ENCODE assay signal across 9 mouse cellular contexts in genomic region chr13:60057761-60058274, GRCm38 (mm10).
DNase-seq lines count a peak whose midpoint lies in the region; ATAC-seq and TF ChIP-seq lines count a peak whose summit lies in the region.
"Had no signal": no experiment of that assay in that cellular context is flagged by ENCODE, and none has a peak within 500 bp of the region (broad histone marks: within the 10 kb centered on the region; RNA-seq: fewer than 3 reads in every experiment).

No protein-coding gene starts in this region.

- H3K27me3 ChIP-seq in midbrain, embryonic 14.5 days (ENCODE audit: control insufficient read depth, insufficient read depth, low read length), result no peaks in the 10 kb centered on the region
- H3K27me3 ChIP-seq in midbrain, embryonic 16.5 days (ENCODE audit: control insufficient read depth, insufficient read depth, low read depth, low read length), result no peaks in the 10 kb centered on the region
- no peaks in the 10 kb centered on the region for H3K27me3 ChIP-seq in intestine, postnatal 0 days (replicated peaks; ENCODE audit: control insufficient read depth, insufficient read depth, low read length)
- H3K27me3 ChIP-seq in hindbrain, postnatal 0 days (ENCODE audit: insufficient read depth, low read length), result no peaks in the 10 kb centered on the region

- 0 out of 2 replicates have a peak overlapping the region, but pooled peaks have one; percentile 16 for H3K27ac ChIP-seq in gastrocnemius, adult 2 months
- no peak overlapping the region for H3K27ac ChIP-seq in midbrain, embryonic 14.5 days (replicated peaks; ENCODE audit: low read depth, low read length)
- H3K27ac ChIP-seq in midbrain, embryonic 16.5 days (ENCODE audit: low read length), result no peak overlapping the region
- no peak overlapping the region for H3K27ac ChIP-seq in intestine, postnatal 0 days (ENCODE audit: low read depth, low read length)
- H3K27ac ChIP-seq in hindbrain, postnatal 0 days, result no peak overlapping the region

- H3K4me3 ChIP-seq in gastrocnemius, adult 2 months, result no peak overlapping the region
- H3K4me3 ChIP-seq in midbrain, embryonic 14.5 days (replicated peaks; ENCODE audit: low read depth, low read length), result no peak overlapping the region
- no peak overlapping the region for H3K4me3 ChIP-seq in midbrain, embryonic 16.5 days (ENCODE audit: low read depth, low read length)
- H3K4me3 ChIP-seq in intestine, postnatal 0 days (ENCODE audit: low read depth, low read length), result no peak overlapping the region
- H3K4me3 ChIP-seq in hindbrain, postnatal 0 days (ENCODE audit: low read length), result no peak overlapping the region

- H3K36me3 ChIP-seq in midbrain, embryonic 14.5 days (ENCODE audit: control insufficient read depth, insufficient read depth, low read length), result no peaks in the 10 kb centered on the region
- no peaks in the 10 kb centered on the region for H3K36me3 ChIP-seq in midbrain, embryonic 16.5 days (ENCODE audit: control insufficient read depth, insufficient read depth, low read length)
- no peaks in the 10 kb centered on the region for H3K36me3 ChIP-seq in intestine, postnatal 0 days (ENCODE audit: control insufficient read depth, insufficient read depth)
- H3K36me3 ChIP-seq in hindbrain, postnatal 0 days (ENCODE audit: insufficient read depth, low read length), result no peaks in the 10 kb centered on the region

- no peak for TF ChIP-seq CTCF in gastrocnemius, adult 2 months (IDR thresholded peaks at IDR 0.05)
- TF ChIP-seq CTCF in intestine, postnatal 0 days (IDR thresholded peaks at IDR 0.05; ENCODE audit: low read depth), result no peak
- TF ChIP-seq CTCF in hindbrain, postnatal 0 days (IDR thresholded peaks at IDR 0.05; ENCODE audit: low read depth), result no peak

- 61% methylated on average over 13 of the region's 13 CpGs for WGBS in midbrain, embryonic 14.5 days
- 44% methylated on average over 13 of the region's 13 CpGs for WGBS in midbrain, embryonic 16.5 days
- WGBS in intestine, postnatal 0 days, result 40% methylated on average over 13 of the region's 13 CpGs
- WGBS in hindbrain, postnatal 0 days, result 23% methylated on average over 13 of the region's 13 CpGs

- no peak overlapping the region for H3K9ac ChIP-seq in midbrain, embryonic 14.5 days (replicated peaks; ENCODE audit: low read length)
- no peak overlapping the region for H3K9ac ChIP-seq in midbrain, embryonic 16.5 days (ENCODE audit: low read depth, low read length)
- no peak overlapping the region for H3K9ac ChIP-seq in intestine, postnatal 0 days (ENCODE audit: low read depth, low read length)
- no peak overlapping the region for H3K9ac ChIP-seq in hindbrain, postnatal 0 days (replicated peaks; ENCODE audit: low read length)

- intact Hi-C loops in gastrocnemius, adult 2 months (cut with DNase I), result no loop called here

- DNase-seq in gastrocnemius, adult 2 months, result no peak
- no peak for DNase-seq in gastrocnemius, postnatal 25 days
- DNase-seq in midbrain, embryonic 14.5 days, result peak; percentile 12
- DNase-seq in kidney, postnatal 4 days, result peak; percentile 43 to 63
- DNase-seq in retina, postnatal 1 day, result peak; percentile 95
- no peak for DNase-seq in hindbrain, postnatal 0 days (ENCODE audit: low spot score)
- DNase-seq: right cerebral cortex, postnatal 4 days had no signal

- no peaks in the 10 kb centered on the region for H3K9me3 ChIP-seq in midbrain, embryonic 14.5 days (ENCODE audit: control insufficient read depth, low read length)
- H3K9me3 ChIP-seq in midbrain, embryonic 16.5 days (replicated peaks; ENCODE audit: control insufficient read depth, low read length, poor library complexity, severe bottlenecking), result no peaks in the 10 kb centered on the region
- no peaks in the 10 kb centered on the region for H3K9me3 ChIP-seq in intestine, postnatal 0 days (ENCODE audit: control insufficient read depth)
- H3K9me3 ChIP-seq in hindbrain, postnatal 0 days (ENCODE audit: low read length), result no peaks in the 10 kb centered on the region

- H3K4me1 ChIP-seq in midbrain, embryonic 14.5 days (ENCODE audit: control insufficient read depth, insufficient read depth, low read length), result peaks cover 3% of the 10 kb centered on the region; the same call in 1 of the 2 replicates
- H3K4me1 ChIP-seq in midbrain, embryonic 16.5 days (ENCODE audit: control insufficient read depth, insufficient read depth, low read length), result no peaks in the 10 kb centered on the region
- no peaks in the 10 kb centered on the region for H3K4me1 ChIP-seq in intestine, postnatal 0 days (replicated peaks; ENCODE audit: control insufficient read depth, insufficient read depth, low read length)
- H3K4me1 ChIP-seq in hindbrain, postnatal 0 days (ENCODE audit: insufficient read depth, low read length), result no peaks in the 10 kb centered on the region

- ATAC-seq in midbrain, embryonic 14.5 days (ENCODE audit: low FRiP score, low TSS enrichment), result no peak
- no peak for ATAC-seq in midbrain, embryonic 16.5 days
- no peak for ATAC-seq in intestine, postnatal 0 days
- ATAC-seq in hindbrain, postnatal 0 days, result no peak

- no peak overlapping the region for H3K4me2 ChIP-seq in midbrain, embryonic 14.5 days (ENCODE audit: low read length)
- no peak overlapping the region for H3K4me2 ChIP-seq in midbrain, embryonic 16.5 days (ENCODE audit: low read length)
- H3K4me2 ChIP-seq in intestine, postnatal 0 days (replicated peaks; ENCODE audit: low read depth), result no peak overlapping the region
- no peak overlapping the region for H3K4me2 ChIP-seq in hindbrain, postnatal 0 days (ENCODE audit: low read depth, low read length)

Comparison
In these comparisons a context has a peak if more than half of its experiments do, and no peak if none do; other contexts are left out.
1. DNase-seq: peak in midbrain, embryonic 14.5 days (single experiment), kidney, postnatal 4 days (2 of 2) and retina, postnatal 1 day (single experiment); none in gastrocnemius, adult 2 months (single experiment), gastrocnemius, postnatal 25 days (single experiment) and hindbrain, postnatal 0 days (single experiment).